Mouse (Mus musculus) right cerebral cortex, postnatal 10 days (tissue): ENCODE measurements at regions not wholly inside any gene's neighbourhood (a gene's known extent, or its start where the extent isn't known, plus 50 kb on each side); places are given as distances from the start of the nearest gene placed in this dataset.
"Not testable (repeated sequence)": the region's sequence is repeated elsewhere in the genome, so short reads cannot be mapped to it uniquely, and the experiment has no call there.

Experiments used
- DNase-seq, 2 experiments: peaks; one replicate each; pipeline ENCODE4 v3.0.0; 2021; ENCODE audit warnings: low spot score in 2 of 2

DNA sequence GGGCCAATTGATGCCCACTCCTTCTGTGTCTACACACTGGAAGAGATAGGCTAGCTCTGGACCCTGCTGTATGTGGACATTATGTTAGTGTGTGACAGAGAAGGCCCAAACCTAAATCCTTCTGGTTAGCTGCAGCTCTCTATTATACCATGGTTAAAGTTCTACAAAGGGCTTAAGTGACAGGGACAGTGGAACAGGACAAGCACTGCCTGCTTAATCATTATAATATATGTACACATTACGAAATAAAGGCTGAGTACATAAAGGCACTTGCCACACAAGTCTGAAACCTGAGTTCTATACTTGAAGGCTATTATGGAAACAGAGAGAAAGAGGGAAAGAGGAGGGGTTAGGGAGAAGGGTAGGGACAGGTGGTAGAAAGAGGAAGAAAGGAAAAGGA is 55.2 kb downstream of the Rdh14 start:
- DNase-seq, result no peak

DNA sequence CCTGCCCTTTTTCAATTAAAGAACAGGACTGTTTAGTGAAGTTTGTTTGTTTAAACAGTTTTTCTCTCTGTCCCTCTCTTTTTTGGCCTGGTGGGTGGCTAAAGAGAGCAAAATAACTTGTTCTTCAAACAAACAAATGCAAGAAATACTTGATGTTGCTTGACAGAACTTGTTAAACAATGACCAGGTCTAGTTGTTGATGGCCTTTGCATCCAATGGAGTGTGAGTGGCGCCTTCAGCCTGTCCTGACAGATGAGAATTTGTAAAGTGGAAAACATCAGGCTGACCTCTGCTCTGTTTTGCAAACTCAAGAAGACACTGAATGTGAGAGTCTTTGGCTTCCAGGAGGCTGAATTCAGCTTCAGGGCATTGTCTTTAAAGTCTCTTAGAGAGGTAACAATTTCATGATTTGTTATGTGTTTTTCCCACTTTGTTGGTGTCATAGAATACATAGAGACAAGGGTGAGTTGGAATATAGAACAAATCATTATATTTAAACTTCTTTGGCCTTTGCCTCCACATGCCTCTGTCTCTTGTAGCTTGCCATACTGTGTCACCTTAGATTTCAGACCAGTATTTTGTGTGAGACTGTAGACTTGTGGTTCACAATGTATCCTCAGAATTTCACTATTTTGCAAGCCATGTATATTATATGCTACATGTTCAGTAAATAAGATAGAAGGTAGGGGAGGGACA is 67.5 kb downstream of the Rdh14 start:
- no peak for DNase-seq

DNA sequence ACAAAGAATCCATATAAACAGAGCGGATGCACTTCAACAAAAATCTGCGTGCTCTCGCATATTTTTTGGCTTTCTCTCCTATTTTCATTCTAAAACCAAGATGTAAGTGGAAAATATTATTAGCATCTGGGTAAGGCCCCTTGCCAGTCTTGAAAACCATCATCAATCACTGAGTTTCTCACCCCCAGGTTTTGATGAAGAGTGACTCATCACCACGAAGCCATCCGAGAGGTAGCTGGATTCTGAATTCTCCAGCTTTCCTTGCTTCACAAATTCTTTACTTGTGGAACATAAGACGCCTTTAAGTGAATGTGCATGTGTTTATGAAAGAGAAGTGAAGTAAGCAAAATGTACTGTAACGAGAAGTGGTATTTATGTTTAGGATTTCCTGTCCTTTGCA is 71.2 kb downstream of the Rdh14 start:
- DNase-seq, result no peak

DNA sequence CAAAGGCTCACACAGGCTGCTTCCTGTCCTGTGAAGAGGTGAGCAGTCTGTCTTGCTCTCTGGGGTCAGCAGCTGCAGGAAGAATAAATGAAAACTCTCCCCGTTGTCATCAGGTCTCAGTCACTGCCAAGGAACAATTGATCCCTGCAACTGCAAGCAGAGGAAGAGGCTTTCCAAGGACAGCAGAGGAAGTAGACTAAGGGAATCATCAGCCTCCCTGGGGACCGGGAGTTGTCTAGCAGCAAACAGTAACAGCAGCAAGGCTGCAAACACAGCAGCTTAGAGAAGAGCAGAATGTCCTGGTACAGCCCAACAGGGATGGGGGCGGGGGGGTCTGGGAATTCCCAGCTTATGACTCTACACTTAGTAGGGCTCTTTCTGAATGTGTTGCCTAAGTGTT is 72.4 kb downstream of the Rdh14 start:
- no peak for DNase-seq

DNA sequence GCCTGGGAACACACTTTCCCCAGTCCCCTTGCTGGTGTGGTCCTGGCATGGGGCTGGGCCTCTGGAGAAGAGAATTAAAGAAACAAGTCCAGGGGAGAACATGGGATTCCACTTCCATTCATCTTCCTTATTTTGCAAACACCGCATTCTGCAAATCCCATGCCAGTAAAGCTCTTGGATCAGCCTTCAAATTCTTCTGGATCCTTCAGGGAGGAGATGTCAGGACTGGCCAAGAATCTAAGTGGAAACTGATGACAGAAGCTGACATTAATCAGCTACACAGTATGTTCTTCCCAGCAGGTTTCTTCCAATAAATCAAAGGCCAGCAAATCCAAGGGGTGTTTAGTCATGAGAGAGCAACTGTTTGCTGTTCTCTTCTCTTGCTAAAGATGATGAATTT is 83.4 kb downstream of the Rdh14 start:
- DNase-seq, result no peak

DNA sequence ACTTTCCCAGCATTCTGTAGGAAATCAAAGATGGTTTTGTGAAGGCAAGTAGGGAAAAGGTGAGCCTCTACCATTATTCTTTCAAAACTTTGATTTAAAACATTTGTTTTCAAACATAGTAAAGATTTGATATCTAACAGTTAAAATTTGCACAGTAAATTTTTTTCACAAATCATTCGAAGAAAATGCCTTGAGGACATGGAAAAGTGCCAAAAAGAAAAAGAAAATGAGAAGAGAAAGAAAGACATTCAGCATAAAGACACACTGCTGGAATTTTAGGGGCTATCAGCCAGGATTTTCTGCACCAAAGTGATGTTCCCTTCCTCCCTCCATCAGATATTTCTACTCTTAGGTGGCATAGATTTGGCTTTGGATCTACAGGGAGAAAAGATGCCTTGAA is 90.2 kb downstream of the Rdh14 start:
- DNase-seq, result no peak

DNA sequence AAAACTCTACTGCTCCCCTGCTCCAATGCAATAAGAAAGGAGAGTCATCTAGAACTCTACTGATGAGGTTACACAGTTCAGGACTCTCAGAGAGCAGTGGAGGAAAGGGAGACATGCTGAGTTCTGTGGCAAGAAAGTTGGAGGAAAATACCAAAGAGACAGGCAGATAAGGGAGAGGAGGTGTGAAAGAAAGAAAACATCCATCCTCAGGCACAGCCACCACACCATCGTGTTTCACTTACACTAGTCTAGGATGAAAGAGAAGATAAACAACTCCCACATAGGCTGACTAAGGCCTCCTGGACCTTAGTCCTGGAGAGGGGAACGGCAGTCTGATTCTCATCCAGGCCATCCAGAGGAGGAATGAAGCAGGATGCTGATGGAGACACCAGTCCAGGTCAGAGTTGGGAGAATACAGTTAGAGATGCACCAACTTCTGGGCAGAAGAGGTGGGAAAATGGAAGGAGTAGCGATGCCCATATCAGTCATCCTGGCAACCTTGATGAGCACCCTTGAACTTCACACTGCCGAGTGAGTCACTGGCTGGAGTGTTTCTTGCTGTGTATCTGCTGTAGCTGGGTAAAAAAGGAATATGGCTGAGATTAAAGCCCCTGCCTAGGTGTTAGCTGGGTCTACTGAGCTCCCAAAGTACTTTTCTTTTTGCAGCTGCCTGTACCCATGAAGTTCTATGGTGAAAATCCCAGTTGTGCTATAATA is 91.9 kb downstream of the Rdh14 start:
- no peak for DNase-seq

DNA sequence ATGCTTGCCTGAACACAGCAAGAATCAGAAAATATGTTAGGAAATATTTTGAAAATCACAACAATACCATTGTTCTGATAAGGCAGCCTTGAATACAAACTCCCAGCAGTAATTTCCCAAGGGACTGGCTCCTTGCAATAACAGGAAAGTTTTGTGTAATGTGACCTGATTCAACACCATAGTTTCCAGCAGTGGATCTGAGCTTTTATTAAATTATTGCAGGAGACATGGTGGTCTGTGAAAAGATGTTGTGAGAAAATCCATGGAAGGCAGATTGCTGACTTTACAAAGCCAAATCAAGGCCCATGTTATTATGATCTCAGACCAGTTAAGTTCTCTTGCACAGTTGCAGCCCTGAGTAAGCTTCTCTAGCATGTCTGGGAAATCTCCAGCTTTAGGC is 116.1 kb downstream of the Rdh14 start:
- DNase-seq, result no peak

DNA sequence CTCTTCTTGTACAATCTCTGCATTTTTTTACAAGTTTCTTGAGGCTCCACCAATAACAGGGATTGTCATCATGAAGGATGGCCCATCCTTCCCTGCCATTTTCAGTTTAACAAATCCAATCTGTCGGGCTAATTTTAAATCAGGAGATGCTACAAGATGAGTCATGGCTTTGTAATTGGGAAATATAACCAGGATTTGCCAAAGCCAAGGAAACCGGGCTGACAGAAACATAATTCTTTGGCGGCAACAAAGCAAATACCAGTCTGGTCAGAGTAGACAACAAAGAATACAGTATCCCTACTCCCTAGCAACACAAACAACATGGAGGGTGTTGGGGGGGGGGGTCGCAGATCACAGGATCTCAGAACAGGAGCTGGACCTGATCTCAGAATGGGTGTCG is 123.0 kb downstream of the Rdh14 start:
- no peak for DNase-seq

DNA sequence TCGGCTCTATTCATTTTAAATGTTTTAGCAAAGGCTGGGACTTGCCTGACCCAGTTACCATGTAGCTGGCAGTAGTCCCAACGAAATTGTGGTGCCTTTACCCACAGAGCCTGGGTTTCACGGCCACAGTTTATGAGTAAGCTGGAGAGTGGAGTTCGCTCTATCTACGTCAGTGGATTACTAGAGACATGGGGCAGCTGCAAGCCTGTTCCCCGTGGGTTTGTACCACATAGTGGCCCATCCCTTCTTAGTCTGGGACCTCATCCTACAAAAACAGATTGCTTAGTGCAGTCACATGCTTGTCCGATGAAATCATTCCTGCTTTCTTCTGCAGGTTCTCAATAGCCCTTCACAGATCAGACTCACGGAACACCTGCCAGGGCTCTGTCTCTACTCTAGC is 123.7 kb downstream of the Rdh14 start:
- DNase-seq, result no peak

DNA sequence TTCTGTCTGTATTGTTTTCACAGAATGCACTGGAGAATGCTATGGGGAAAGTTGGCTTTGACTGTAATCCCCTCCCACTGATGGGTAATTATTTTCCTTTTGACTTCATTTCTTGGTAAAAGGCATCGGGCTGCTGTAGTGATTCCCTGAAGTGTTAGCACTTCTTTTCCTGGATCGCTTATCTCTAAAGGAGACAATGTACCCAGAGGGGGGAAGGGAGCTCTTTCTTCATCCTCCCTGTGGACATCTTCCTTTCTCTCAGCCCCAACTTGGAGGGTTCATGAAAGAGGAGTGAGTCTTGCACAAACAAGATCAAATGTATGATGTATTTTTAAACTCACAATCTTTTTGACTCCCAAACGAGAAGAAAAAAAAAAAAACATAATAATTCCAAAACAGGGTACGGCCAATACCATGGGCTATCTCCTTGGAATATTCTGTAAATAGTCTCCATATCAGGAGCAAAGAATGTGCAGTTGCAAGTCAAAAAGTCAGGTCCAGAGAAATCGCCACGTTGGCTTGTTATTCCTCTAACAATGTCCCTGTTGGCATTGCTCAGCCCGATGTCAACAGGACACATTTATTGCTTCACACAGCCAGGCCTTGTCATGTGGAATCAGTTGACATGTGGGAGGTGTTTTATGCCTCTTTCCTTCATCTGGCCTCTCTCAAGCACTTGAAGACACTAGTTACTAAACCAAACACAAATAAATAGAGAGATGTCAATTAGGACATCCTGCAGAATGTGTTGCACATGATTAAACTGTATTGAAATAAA is 134.1 kb downstream of the Rdh14 start:
- no peak for DNase-seq

DNA sequence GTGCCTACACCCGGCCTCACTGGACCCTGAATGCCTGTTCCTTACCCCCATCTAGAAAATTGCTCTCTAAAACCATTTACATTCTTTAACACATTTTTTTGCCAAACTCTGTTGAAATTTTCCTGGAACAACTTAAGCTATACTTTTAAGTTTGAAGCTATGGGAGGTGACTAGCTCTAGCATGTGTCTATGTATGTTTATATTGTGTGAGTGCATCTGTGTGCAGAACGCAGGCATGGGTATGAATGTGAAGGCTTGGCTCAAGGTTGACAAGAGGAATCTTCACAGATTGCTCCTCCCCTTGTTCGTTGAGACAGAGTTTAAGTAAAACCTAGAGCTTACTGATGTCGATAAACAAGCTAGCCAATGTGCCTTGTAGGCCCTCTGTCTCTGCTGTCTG is 135.4 kb downstream of the Rdh14 start:
- no peak for DNase-seq

DNA sequence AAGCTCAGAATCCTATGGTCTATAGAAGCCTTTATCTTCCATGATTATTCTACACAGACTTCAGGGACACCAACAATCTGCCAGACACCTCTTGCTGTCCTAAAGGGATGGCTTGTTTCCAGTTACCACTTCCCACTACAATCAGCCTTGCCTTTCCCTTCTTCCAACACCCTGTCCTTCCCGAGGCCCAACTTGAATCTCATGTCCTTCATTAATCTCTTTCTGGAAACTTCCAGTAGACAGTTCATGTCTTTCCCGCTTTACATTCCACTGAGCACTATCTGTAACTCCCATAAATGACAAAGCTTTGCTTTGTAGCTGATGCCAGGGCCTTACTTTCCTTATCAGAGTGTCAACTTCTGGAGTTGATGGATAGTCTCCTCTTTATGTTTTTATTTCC is 138.5 kb downstream of the Rdh14 start:
- DNase-seq, result no peak

DNA sequence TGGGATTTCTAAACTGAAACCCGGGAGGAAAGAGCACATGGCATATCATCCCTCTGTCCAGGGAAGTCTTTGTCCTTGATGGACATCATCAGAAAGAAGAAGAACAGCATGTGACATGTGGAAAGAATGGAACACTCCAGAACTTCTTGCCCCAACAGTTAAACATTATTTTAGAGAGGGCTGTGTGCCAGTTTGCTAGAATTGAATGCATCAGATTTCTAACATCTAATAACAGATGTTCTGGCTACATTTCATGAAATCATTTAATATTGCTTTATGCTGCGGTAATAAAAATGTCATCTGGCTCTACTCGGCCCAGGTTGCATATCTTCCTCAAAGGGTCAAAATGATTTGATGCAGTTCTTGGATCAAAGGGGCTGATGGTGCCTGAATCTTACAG is 140.4 kb downstream of the Rdh14 start:
- DNase-seq, result no peak

DNA sequence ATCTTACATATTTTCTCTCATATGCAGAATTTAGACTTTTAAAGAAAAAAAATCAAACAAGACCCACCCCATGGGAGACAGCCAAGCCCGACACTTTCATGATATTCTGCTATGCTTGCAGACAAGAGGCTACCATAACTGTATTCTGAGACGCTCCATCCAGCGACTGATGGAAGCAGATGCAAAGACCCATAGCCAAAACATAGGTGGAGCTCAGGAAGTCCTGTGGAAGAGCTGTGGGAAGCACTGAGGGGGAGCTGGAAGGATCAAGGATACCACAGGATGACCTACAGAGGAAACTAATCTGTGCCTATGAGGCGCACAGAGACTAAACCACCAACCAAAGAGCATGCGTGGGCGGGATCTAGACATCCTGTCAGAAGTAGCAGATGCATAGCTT is 143.4 kb downstream of the Rdh14 start:
- no peak for DNase-seq

DNA sequence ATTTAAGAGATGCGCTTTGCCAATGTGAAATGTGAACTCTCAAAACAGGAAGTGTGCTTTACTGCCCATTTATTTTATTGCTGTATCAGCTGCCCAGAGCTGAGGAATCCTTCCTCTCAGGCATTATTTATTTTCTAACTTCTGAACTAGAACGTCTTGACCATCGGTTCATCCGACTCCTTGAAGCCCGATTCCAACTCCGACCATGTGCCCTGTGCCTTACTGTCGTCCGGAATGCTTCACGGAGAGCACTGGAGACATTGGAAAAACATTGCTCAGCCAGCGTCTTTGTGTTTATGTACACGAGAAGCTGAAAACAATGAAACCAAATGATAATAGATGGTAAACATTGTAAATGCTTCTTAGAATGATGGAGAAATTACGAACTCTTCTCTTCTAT is 145.7 kb downstream of the Rdh14 start:
- no peak for DNase-seq

DNA sequence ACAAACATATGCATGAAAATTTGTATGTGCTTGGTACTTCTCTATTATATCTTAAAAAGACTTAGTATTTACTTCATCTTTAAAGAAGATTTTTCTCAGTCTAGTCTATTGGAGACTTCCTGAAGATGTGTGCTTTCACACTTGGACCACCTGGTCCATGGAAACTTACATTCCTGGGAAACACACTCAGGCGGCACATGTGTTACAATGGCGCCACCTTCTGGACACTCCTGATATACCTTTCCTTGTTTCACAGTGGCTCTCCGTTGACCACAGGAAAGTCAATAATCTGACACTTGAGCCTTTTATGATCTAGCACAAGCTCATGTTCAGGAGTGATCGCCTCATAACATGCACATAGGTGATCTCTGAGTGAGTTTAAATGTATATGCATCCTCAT is 146.5 kb downstream of the Rdh14 start:
- peak; percentile 46 to 70 for DNase-seq

DNA sequence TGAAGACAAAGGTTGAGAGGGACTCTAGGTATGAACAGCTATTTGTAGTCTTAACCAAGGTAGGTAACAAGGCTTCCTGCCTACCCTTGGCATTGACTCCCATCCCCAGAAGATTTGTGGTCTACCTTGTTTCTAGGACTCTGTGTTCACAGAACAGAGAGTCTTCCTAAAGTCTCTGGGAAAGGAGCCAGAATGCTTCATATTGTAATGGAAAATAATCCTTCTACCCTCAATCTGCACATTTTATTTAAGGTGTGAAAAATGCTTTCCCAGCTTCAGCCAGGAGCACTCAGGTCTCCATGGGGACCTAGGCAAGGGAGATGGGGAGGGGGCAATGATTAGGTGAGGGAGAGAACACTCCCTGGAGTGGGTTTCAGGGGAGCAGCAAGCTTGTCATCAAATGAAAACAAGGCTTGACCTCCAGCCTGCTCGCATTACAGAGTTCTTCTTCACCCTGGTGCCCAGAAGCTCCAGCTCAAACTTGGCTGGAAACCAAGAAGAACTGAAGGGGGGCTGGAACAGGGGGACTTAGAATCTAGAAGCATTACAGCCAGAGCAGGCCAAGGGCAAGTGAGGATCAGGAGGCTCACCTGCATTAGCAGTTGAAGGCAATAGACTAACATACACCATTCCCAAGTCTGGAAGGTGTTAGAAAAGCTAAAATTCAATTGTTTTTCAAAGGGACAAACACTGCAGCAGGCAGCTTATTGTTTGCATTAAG is 159.1 kb downstream of the Rdh14 start:
- no peak for DNase-seq

DNA sequence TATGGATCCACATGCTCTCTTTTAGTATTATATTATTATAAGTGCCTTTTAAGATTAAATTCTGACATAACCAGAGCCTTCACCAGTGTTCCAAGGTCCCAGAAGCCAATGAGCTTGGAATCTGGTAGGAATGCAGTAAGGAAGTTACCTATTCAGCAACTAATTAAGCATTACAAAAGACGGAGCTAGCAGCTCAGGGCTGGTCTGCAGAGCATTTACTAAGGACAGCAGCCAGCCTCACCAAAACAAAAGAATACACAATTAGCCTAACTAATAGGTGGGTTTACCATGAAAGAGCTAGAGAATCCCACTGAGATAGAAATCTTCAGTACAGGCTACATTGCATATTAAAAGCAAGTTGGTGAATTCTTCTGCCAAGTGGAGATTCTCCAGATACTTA is 164.1 kb downstream of the Rdh14 start:
- DNase-seq, result not testable (repeated sequence)

DNA sequence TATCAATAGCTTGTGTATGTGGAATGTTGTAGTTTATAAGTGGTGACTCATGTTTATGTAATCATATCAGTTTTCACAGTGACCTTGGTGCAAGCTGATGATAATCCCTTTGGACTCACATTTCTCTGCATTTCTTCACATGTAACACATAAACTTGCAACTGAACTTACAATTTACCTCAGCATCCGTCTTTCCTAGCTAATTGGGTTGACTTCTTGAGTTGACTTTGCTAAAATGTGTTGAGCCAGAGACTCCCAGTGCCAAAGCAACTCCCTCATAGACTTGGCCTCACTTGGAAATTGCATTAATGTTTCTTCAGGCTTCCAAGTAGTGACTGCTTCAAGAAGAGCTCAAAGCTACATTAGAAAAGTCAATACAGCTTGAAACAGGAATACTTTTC is 172.4 kb downstream of the Rdh14 start:
- DNase-seq, result no peak

DNA sequence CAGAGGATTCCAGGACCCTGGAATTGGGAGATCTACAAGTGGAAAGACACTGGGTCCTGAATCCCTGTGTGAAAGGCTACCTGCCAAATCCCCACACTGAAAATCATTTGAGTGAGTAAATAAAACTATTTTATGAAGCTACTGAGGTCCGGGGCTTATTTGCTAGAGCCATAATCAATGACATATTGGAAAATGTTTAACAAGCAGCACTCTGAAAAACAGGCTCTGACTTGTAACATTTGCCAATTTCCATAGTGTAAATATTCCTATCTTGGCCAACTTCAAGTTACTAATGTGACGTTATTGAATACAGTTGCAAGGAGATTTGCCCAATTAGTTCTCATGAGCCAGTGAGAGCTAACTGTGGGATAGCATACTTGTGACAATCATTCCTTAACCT is 177.3 kb downstream of the Rdh14 start:
- DNase-seq, result no peak

DNA sequence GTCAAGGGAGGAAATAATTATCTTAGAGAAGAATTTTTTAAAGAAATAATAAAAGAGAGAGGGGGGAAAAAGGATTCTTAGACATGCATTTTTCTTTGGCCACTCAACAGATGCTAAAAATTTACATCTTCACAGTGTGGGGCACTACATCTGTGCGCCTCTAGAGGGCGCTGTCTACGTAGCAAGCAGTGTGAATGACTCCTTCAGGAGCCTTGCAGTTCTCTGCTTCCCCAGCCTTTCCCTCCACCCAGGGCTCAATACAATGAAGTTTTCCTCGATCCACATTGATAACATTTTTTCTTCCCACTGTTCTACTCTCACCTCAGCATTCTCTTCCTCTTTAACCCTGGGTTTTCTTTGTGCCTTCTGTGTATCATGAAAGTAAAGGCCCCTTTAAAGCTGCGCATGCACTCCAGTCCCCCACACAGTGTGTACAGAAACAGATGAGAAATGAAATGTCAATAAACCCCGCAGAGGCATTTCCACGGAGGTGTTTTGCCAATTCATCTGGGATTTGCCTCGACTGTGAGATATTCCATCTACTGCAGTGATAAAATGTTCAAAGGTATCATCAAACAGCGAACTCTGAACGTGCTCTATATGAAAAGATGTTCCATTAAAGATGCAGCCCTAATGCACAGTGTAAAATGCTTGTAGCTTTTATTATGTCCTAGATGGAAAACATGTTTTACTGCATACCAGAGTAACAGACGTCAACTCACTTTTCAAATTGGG is 181.2 kb downstream of the Rdh14 start:
- DNase-seq, result no peak
